Mouse (Mus musculus): Measurements from ENCODE around the gene Tia1. TPM values are rescaled to one million over a fixed set of nuclear protein-coding genes. Genes with fewer than 3 reads are reported as not detected.

Tia1 gene
- total RNA-seq, 2 experiments from 2014 or later, result 26.6 to 27.1 TPM

DNA sequence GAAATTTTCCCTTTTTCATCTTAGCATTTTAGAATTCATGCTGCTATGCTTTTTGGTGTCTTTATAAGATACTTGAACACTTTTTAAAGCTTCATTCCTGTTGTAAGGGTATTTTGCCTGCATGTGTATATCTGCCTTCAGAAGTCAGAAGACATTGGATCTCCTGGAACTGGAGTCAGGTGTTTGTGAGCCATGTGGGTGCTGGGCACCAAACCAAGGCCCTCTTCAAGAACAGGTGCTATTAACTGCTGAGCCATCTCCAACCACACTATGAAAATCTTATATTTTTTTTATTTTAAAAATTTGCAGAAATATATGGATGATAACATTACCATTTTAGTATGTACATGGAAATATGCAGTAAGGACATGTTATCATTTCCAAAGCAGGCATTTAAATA is 2.3 kb downstream of the Tia1 start:
- no peak for DNase-seq (ENCODE audit: low spot score)
- intact Hi-C loops (cut with DNase I), result no loop called here

DNA sequence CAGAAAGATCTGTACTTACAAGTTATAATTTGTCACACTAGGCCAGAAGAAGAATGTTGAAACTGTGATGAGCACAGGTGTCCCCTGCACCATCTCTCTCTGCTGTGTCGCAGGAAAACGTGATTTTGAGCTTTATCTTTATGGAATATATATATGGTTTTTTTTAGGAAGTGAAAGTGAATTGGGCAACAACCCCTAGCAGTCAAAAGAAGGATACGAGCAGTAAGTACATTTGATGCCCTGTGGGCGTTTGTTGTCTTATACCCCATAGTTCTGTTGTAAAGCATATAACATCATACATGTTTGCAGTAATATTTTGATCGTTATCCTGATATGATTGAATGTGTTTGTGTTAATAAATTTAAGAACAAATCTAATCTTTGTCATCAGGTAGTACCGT is 14.7 kb downstream of the Tia1 start:
- intact Hi-C loops (cut with DNase I), result no loop called here
- DNase-seq (ENCODE audit: low spot score), result no peak

DNA sequence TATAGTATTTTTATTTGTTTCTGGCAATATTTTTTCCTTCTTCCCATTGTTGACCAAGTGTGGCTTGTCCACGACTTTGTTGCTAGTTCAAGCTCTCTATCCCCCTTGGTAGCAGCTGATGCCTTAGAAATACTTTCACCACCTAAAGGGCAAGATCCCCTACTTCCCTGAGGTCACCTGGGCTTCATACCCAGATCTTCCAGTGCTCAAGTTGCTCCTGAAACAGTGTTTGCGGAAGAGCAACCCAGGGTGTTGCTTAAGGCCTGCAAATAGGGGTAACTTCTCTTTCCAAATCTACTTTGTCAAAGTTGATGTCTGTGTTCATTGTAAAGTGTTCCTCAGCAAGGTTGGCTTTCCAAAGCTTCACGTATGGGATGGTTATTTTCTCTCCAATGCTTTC is 15.2 kb downstream of the Tia1 start:
- no peak for DNase-seq (ENCODE audit: low spot score)
- intact Hi-C loops (cut with DNase I), result no loop called here

DNA sequence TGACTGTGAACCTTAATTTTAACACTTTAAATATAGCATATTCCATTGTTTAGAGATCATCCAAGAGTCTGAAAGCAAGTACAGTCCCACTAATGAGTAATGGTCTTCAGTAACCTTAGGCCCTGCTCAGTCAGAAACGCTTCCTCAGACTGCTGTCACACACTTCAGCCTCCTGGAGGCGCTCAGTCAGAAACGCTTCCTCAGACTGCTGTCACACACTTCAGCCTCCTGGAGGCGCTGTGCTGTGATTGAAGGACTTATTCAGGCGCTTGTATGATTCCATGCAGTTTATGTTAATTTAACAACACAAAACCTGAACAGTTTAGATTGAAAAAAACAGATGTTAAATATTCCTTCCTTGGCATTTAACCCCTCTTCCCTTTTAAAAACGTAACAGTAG is 16.5 kb downstream of the Tia1 start:
- DNase-seq (ENCODE audit: low spot score), result no peak
- intact Hi-C loops (cut with DNase I), result no loop called here

DNA sequence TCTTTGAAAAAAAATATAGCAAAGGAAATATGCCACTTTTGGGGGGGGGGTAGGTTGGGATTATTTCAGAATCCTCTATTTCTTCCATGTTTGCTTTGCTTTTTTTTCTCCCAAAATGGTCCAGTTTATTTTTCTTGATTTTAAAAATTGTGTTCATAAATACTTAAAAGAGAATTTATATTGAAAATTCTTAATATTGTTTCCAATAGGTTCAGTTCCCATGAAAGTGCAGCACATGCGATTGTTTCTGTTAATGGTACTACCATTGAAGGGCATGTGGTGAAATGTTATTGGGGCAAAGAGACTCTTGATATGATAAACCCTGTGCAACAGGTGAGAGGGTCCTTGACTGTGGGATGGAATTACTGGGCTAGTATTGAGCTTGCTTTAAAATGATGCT is 22.3 kb downstream of the Tia1 start, which contains the start of gene Gm44790:
Gene Gm44790, plus strand, starts transcription at position 301 of the 400 bp plus-strand sequence.
- intact Hi-C loops (cut with DNase I), result no loop called here
- no peak for DNase-seq (ENCODE audit: low spot score)

DNA sequence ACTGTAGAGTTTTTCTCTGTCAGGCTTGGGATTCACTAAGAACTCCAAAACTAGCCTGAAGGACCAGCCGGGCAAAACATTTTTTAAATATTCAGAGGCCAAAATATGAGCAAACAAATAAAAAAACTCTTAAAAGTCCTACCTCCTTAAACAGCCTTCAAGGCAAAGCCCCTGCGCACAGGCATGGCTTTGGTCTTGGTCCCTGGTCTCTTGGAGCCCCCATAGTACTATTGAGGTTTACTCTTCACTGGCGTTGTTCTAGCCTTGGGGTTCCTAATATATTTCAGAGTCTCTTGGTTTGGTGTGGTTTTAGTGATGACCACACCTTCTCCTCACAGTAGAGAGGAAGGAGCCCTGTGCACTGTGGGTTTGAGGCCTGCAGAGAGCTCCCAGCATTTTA is 27.5 kb downstream of the Tia1 start:
- intact Hi-C loops (cut with DNase I), result loop anchor here (10.0 kb wide), 1 partner anchor 243 kb away; no protein-coding TSS in a partner anchor

DNA sequence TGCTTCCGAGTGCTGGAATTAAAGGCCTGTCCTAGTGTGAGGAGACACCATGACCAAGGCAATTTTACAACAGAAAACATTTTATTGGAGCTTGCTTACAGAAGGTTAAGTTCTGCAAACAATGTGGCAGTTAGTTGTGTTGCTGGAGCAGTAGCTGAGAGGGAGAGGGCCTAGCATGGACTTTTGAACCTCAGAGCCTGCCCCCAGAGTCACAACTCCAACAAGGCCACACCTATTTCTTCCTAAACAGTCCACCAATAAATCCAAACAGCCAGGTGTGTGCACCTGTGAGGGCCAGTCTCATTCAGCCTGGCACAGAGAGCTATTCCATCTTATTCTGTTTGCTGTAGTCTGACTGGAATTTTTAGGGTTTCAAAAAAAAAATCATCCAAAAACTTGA is 29.7 kb downstream of the Tia1 start:
- no peak for DNase-seq (ENCODE audit: low spot score)
- intact Hi-C loops (cut with DNase I), result loop anchor here (10.0 kb wide), 1 partner anchor 241 kb away; no protein-coding TSS in a partner anchor

More for the DNA sequence above, 27.5 kb downstream of the Tia1 start:
- DNase-seq (ENCODE audit: low spot score), result no peak

DNA sequence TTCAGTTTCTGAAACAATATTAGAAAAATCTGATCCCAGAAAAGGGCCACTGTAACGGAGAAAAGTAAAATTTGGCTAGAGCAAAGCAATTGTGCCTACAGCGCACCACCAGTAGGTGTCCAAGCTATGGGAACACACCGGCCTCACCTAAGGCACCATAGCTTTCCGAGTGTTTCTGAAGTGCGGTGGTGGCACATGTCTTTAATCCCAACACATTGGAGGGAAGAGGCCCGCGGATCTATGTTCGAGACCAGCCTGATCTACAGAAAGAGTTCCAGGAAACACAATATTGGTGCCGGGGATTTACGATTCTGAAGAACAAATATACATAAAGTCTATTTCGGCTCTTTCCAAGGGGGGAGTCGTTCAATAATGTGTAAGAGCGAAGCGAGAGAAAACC is 33.7 kb downstream of the Tia1 start:
- intact Hi-C loops (cut with DNase I), result loop anchor here (10.0 kb wide), 1 partner anchor 237 kb away; no protein-coding TSS in a partner anchor
- peak; percentile 27 for DNase-seq (ENCODE audit: low spot score)

DNA sequence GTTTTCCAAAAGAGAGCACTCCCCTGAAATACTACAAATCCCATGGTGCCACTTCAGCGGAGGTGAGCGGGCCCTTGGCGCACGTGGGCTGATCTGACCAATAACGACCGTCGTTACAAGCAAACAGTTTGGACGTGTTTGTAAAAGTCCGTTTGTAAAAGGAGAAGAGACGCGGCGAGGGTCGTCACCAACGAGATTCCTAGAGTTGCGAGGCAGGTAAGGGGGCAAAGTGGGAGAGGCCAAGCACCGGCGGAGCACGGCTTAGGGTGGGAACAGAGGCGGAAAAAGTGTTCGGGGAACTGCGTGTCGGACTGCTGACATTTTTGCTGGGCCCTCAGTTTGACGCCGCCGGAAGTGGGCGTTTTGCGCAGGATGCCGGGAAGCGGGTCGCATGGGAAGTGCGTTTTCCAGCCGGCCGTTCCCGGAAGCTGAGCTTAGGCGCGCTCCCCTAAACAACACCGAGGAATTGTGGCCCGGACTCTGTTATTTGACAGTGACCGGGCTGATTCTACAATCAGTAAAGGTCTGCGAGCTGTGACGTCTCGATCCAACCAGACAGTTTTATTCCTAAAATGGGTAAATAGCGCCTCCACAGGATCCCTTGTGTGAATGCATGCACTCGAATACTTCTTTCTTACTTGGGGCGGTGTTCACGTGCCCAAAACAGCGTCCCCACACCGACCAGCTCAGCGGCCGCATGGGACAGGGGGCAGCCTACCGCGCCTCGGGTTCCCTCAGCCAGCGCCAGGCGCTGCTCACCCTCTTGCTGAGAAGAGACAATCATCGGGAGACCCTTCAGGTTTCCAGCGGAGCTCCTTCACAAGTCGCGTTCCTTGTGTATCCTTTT is 34.5 kb downstream of the Tia1 start, which contains the start of gene C87436:
Gene C87436, plus strand, starts transcription at position 103 of the 847 bp plus-strand sequence.
- intact Hi-C loops (cut with DNase I), result loop anchor here (10.0 kb wide), 1 partner anchor 236 kb away; no protein-coding TSS in a partner anchor
- peak; percentile 89 for DNase-seq (ENCODE audit: low spot score)

DNA sequence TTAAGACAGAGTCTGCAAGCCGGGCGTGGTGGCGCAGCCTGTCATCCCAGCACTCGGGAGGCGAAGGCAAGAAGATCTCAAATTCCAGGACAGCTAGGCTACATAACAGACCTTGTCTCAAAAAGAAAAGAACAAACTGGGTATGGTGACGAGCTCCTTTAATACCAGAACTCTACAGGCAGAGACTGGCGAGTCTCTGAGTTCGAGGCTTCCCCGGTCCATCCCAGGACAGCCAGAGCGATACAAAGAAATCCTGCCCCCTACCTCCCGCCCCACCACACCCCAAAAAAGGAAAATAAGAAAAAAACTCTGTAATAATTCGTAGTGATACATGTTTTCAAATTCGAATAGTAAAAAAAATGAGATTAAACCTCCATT is 35.1 kb downstream of the Tia1 start:
- DNase-seq (ENCODE audit: low spot score), result no peak
- intact Hi-C loops (cut with DNase I), result loop anchor here (10.0 kb wide), 1 partner anchor 236 kb away; no protein-coding TSS in a partner anchor

DNA sequence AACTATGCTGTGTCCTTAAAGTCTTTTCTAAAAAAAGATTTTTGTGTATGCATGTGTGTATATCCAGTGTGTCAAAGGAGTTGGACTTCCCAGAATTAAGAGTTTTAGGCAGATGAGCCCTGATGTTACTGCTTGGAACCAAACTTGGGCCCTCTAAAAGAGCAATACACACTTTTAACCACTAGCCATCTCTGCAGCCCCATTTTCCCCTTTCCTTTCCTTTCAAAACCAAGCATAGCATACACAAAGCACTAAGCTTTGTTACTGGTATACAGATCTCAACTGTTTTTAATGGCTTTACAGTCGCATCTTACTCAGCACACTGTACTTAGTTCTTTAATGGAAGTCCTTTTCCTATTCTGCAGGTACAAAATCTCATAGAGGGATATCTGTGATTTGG is 35.5 kb downstream of the Tia1 start:
- intact Hi-C loops (cut with DNase I), result loop anchor here (10.0 kb wide), 1 partner anchor 235 kb away; no protein-coding TSS in a partner anchor
- DNase-seq (ENCODE audit: low spot score), result no peak

DNA sequence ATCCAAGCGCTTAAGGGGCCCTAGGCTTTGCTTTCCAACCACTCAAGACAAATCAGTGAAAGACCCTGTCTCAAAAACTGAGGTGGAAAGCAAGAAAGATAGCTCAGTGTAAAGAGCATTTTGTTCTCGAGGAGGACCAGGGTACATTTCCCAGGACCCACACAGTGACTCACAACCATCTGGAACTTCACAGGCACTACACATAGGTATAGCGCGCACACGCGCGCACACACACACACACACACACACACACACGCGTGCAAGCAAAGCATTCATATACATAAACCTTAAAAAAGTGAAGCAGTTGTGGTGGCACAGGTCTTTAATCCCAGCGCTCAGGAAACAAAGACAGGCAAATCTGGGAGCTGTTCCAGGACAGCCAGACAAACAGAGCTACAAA is 37.6 kb downstream of the Tia1 start:
- intact Hi-C loops (cut with DNase I), result no loop called here
- DNase-seq (ENCODE audit: low spot score), result no peak

DNA sequence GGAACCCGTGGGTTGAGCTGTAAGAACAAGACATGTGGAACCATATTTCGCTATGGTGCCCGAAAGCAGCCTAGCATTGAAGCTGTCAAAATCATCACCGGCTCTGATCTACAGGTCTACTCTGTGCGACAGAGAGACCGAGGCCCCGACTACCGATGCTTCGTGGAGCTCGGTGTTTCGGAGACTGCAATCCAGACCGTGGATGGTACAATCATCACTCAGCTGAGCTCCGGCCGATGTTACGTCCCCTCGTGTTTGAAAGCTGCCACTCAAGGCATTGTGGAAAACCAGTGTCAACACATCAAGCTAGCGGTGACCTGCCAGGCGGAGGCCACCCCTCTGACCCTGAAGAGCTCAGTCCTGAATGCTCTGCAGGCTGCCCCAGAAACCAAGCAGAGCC is 41.5 kb downstream of the Tia1 start:
- intact Hi-C loops (cut with DNase I), result no loop called here
- DNase-seq (ENCODE audit: low spot score), result no peak

DNA sequence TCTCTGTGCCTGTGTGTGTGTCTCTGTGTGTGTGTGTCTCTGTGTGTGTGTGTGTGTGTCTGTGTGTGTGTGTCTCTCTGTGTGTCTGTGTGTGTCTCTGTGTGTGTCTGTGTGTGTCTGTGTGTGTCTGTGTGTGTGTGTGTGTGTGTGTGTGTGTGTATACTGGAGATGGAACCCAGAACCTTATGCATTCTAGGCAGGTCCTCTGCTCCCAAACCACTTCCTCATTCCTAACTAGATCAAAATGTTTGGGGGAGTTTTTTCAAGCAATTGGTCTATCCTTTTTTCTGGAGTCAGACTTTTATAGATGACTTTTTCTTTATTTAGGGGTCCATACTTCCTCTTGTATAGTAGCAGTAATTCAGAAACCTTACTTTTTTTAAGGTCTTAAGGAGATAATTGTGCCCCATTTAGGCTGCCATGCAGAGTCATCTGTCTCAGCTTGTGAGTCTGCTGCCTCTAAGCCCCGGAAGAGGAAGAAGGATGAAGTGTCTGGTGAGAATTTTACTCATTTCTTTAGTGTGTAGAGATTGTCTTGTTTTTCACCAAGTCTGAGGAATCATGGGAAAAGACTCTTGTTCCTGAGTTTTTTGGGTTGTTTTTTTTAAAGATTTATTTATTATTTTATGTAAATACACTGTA is 43.0 kb downstream of the Tia1 start:
- intact Hi-C loops (cut with DNase I), result no loop called here
- no peak for DNase-seq (ENCODE audit: low spot score)

DNA sequence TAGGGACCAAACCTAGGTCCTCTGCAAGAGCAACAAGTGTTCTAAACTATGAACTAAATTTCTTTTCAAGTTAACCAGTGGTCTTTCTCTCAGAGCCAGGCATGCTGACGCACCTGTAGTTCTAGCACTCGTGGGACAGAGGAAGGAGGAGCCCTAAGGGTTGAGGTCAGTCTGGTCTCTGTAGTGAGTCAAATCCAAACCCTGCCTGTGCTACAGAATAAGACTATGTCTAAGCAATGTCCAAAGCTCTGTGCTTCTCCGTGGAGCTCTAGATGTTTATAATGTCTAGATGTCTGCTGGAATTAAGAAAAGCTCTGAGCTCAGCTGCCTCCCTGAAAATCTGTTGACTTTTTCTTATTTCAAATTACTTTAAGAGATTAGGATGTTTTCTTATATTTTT is 52.7 kb downstream of the Tia1 start:
- no peak for DNase-seq (ENCODE audit: low spot score)
- intact Hi-C loops (cut with DNase I), result no loop called here

DNA sequence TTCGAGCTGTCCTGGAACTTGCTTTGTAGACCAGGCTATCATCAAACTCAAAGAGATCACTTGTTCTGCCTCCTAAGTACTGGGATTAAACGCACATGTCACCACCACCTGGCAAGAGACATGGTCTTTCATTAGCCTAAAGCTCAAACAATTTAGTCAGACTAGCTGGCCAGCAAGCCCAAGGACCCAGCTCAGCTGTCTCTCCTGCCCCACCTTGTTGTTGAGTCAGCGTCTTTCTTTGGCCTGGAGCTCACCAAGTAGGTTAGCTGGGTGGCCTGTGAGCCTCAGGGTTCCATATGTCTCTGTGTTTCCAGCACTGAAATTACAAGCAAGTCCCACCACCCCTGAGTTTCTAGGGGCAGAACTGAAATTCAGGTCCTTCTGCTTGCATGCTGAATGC is 59.1 kb downstream of the Tia1 start:
- intact Hi-C loops (cut with DNase I), result no loop called here
- no peak for DNase-seq (ENCODE audit: low spot score)

DNA sequence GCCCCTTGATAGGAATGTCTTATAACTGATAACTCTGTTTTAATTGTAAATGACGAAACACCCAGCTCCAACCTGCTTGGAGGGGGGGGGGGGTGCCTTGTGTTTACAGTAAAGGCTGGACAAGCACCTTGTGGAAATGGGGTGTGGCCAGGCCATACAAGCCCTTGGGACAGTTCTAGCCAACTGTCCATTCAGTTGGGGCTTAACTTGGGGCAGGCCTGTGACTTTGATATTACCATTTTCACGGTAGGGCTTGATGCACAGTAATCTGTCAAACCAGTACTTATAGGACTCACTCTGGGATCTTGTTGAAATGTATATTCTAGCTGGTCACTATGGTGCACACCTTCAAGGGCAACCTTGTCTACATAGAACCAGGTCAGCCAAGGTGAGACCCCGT is 67.3 kb downstream of the Tia1 start:
- intact Hi-C loops (cut with DNase I), result no loop called here
- no peak for DNase-seq (ENCODE audit: low spot score)

DNA sequence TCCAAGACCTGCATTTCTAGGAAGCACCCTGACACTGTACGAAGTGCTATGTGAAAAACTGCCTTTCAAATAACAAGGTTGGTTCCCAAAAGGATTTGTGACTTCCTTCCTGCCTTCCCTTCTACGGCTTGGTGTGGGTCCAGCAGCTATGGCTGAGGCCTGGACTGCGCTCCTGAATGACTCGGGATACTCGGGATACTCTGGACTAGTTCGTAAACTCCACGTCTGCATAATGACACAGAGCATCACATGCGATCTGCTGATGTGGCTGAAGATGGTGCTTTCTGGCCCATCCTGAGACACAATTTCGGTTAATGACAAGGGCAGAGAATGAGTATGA is 67.7 kb downstream of the Tia1 start:
- no peak for DNase-seq (ENCODE audit: low spot score)
- intact Hi-C loops (cut with DNase I), result loop anchor here (1.0 kb wide), 1 partner anchor 55 kb away; the partner anchor contains the start of gene Pcbp1

DNA sequence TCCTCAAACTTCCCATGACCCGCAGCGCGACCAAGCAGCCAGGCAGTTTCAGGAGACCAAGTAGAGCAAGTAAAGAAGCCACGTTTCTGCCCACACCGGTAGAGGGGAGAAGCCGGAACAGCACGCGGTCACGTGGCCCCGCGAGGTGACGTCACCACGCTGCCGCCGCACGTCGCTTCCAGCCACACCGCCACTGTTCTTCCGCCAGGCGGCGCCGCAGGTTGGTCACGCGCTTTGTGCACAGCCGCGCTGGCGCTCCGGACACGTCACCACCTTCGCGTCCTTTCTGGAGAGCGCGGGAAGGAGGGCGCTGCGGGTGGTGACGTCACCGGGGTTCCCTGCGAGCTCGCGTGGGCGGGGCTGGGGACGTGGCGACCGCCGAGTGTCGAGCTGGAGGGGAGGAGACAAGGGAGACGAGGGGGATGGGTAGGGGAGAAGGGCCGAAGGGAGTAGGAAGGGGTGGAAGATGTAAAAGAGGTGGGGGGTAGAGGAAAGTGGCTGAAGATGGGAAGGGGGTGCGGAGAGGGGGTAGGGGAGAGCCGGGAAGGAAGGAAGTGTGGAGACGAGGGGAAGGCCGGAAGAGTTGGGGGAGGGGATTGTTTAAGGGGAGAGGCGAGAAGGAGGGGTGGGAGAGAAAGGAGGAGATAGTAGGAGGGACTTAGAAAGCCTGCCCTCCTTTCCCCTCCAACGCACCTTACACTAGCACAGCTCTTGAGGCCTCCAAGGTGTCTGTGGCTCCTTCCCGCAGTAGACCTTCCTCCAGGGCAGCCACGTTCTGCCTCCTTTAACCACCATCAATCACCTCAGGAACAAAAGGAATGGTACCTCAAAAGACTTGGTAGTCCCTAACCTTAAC is 68.3 kb downstream of the Tia1 start:
- peak; percentile 99 for DNase-seq (ENCODE audit: low spot score)

DNA sequence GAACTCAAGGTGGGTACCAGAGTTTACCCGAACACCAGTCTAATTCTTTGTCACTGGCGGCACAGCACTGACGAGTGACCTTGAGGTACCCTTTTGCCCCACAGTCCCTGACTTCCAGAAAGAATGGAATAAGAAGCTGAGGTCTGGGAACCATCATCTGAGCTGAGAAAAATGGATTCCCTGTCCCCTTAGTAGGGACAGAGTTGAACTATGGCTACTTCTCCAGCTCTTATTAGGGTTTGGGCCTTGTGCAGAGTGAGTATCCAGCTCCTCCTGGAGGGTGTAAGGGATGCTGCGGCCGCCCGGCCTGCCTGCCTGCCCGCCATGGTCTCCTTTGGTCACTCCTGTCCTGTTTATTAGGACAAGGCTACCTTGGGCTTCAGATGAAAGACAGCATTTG is 69.1 kb downstream of the Tia1 start:
- DNase-seq (ENCODE audit: low spot score), result no peak
- intact Hi-C loops (cut with DNase I), result no loop called here

More for the DNA sequence above, 68.3 kb downstream of the Tia1 start:
- intact Hi-C loops (cut with DNase I), result loop anchor here (1.0 kb wide), 1 partner anchor 54 kb away; the partner anchor contains the start of gene Pcbp1

Measured in heart, postnatal 25 days (tissue).